Mouse (Mus musculus): ENCODE measurements around the gene Itfg2. TPM values are rescaled to one million over a fixed set of nuclear protein-coding genes. Genes with fewer than 3 reads are reported as not detected.

Itfg2 gene
- polyA plus RNA-seq, 1 experiment from 2014 or later, result 35.9 TPM

GRCm38 (mm10) chr6:128376371-128377085 is 48.2 kb downstream of the Itfg2 start:
- Histone ChIP-seq H3K4me2 (no peak overlapping the region), H3K27ac (no peak overlapping the region), H3K4me3 (replicated peaks) (no peak overlapping the region), H3K4me1 (peaks cover 7% of the 10 kb centered on the region; the same call in 1 of the 2 replicates), H3K9ac (no peak overlapping the region), H3K27me3 (no peaks in the 10 kb centered on the region), H3K36me3 (peaks cover 49% of the 10 kb centered on the region), H3K9me3 (replicated peaks) (no peaks in the 10 kb centered on the region)
- WGBS, result 93% methylated on average over 17 of the region's 17 CpGs
- no peak for ATAC-seq (replicated peaks; ENCODE audit: low FRiP score)

- no peak within 1 kb of the TSS for H3K27ac ChIP-seq
- peak; percentile 72 for ATAC-seq (replicated peaks; ENCODE audit: low FRiP score)
- H3K4me2 ChIP-seq, result no peak within 1 kb of the TSS
- WGBS, result 40% methylated on average over 6 of the region's 6 CpGs
- H3K27me3 ChIP-seq, result no peaks in the 10 kb centered on the region
- H3K36me3 ChIP-seq, result peaks cover 63% of the 10 kb centered on the region
- H3K9ac ChIP-seq, result no peak within 1 kb of the TSS
- H3K4me1 ChIP-seq, result peaks cover 7% of the 10 kb centered on the region; the same call in 1 of the 2 replicates
- H3K4me3 ChIP-seq (replicated peaks), result no peak within 1 kb of the TSS
- H3K9me3 ChIP-seq (replicated peaks), result no peaks in the 10 kb centered on the region
These were observed 49.5 kb downstream of the Itfg2 start, which contains the start of the genes Tex52 and Gm44596 for GRCm38 (mm10) chr6:128375192-128375591. Gene Tex52 (plus strand): TSS chr6:128375456. Gene Gm44596 (plus strand): TSS chr6:128375503.

GRCm38 (mm10) chr6:128370040-128370439 is 54.7 kb downstream of the Itfg2 start:
- peaks cover 97% of the 10 kb centered on the region for H3K36me3 ChIP-seq
- WGBS, result 91% methylated on average over 5 of the region's 5 CpGs
- H3K27ac ChIP-seq, result no peak overlapping the region
- H3K4me1 ChIP-seq, result peaks cover 6% of the 10 kb centered on the region
- H3K4me2 ChIP-seq, result no peak overlapping the region
- H3K27me3 ChIP-seq, result no peaks in the 10 kb centered on the region
- no peak for ATAC-seq (replicated peaks; ENCODE audit: low FRiP score)
- H3K9ac ChIP-seq, result no peak overlapping the region
- no peak overlapping the region for H3K4me3 ChIP-seq (replicated peaks)
- no peaks in the 10 kb centered on the region for H3K9me3 ChIP-seq (replicated peaks)

GRCm38 (mm10) chr6:128366466-128366865 is 58.3 kb downstream of the Itfg2 start:
- WGBS, result 93% methylated on average over 5 of the region's 5 CpGs
- ATAC-seq (replicated peaks; ENCODE audit: low FRiP score), result no peak
- Histone ChIP-seq H3K36me3 (peaks cover 61% of the 10 kb centered on the region), H3K27ac (no peak overlapping the region), H3K9me3 (replicated peaks) (no peaks in the 10 kb centered on the region), H3K27me3 (no peaks in the 10 kb centered on the region), H3K4me1 (peaks cover 22% of the 10 kb centered on the region), H3K4me3 (replicated peaks) (no peak overlapping the region), H3K4me2 (no peak overlapping the region), H3K9ac (no peak overlapping the region)

GRCm38 (mm10) chr6:128364721-128365120 is 60.0 kb downstream of the Itfg2 start:
- Histone ChIP-seq H3K27ac (no peak overlapping the region), H3K36me3 (peaks cover 44% of the 10 kb centered on the region), H3K4me1 (peaks cover 35% of the 10 kb centered on the region), H3K27me3 (no peaks in the 10 kb centered on the region), H3K4me2 (0 out of 2 replicates have a peak overlapping the region, but pooled peaks have one; percentile 4), H3K4me3 (replicated peaks) (no peak overlapping the region), H3K9me3 (replicated peaks) (no peaks in the 10 kb centered on the region), H3K9ac (no peak overlapping the region)
- no peak for ATAC-seq (replicated peaks; ENCODE audit: low FRiP score)
- WGBS, result 74% methylated on average over 6 of the region's 6 CpGs

GRCm38 (mm10) chr6:128363007-128363825 is 61.5 kb downstream of the Itfg2 start:
- H3K4me2 ChIP-seq, result peak overlapping the region; percentile 88
- under 1% methylated on average over 46 of the region's 46 CpGs for WGBS
- ATAC-seq (replicated peaks; ENCODE audit: low FRiP score), result peak; percentile 65
- no peaks in the 10 kb centered on the region for H3K9me3 ChIP-seq (replicated peaks)
- H3K27ac ChIP-seq, result peak overlapping the region; percentile 97
- H3K36me3 ChIP-seq, result peaks cover 38% of the 10 kb centered on the region
- H3K9ac ChIP-seq, result peak overlapping the region; percentile 92
- H3K4me1 ChIP-seq, result peaks cover 35% of the 10 kb centered on the region
- no peaks in the 10 kb centered on the region for H3K27me3 ChIP-seq
- peak overlapping the region; percentile 99 for H3K4me3 ChIP-seq (replicated peaks)

- H3K9me3 ChIP-seq (replicated peaks), result no peaks in the 10 kb centered on the region
- peak within 1 kb of the TSS; percentile 88 for H3K4me2 ChIP-seq
- WGBS, result under 1% methylated on average over 56 of the region's 76 CpGs
- ATAC-seq (replicated peaks; ENCODE audit: low FRiP score), result peak; percentile 91
- H3K9ac ChIP-seq, result peak within 1 kb of the TSS; percentile 92
- H3K27me3 ChIP-seq, result no peaks in the 10 kb centered on the region
- H3K27ac ChIP-seq, result peak within 1 kb of the TSS; percentile 97
- peaks cover 39% of the 10 kb centered on the region for H3K36me3 ChIP-seq
- H3K4me1 ChIP-seq, result peaks cover 35% of the 10 kb centered on the region
- peak within 1 kb of the TSS; percentile 99 for H3K4me3 ChIP-seq (replicated peaks)
These were observed 62.2 kb downstream of the Itfg2 start, which contains the start of the genes Rhno1 and Foxm1 for GRCm38 (mm10) chr6:128362381-128363006. Gene Rhno1 (minus strand): TSS chr6:128362911. Gene Foxm1 (plus strand): TSS chr6:128362967.

- H3K4me1 ChIP-seq, result peaks cover 35% of the 10 kb centered on the region
- ATAC-seq (replicated peaks; ENCODE audit: low FRiP score), result no peak
- H3K4me3 ChIP-seq (replicated peaks), result peak overlapping the region; percentile 99
- peaks cover 39% of the 10 kb centered on the region for H3K36me3 ChIP-seq
- H3K9me3 ChIP-seq (replicated peaks), result no peaks in the 10 kb centered on the region
- WGBS, result 18% methylated on average over 9 of the region's 9 CpGs
- H3K27me3 ChIP-seq, result no peaks in the 10 kb centered on the region
- peak overlapping the region; percentile 92 for H3K9ac ChIP-seq
- peak overlapping the region; percentile 88 for H3K4me2 ChIP-seq
- peak overlapping the region; percentile 97 for H3K27ac ChIP-seq
These were observed 62.8 kb downstream of the Itfg2 start for GRCm38 (mm10) chr6:128361901-128362300.

Other genes starting within 250 kb of the Itfg2 start
- 2.5 and 3.5 TPM in 2 replicates for gene Tead4, start 124.1 kb downstream of the Itfg2 start, polyA plus RNA-seq (2015; fragmentation: Nextera tagmentation; extraction: Ambion mirVana)
- gene Tulp3, start 69.1 kb downstream of the Itfg2 start, polyA plus RNA-seq (2015; fragmentation: Nextera tagmentation; extraction: Ambion mirVana), result 23.1 and 26.5 TPM in 2 replicates
- 122 TPM in 2 replicates for gene Rhno1, start 62.0 kb downstream of the Itfg2 start, polyA plus RNA-seq (2015; fragmentation: Nextera tagmentation; extraction: Ambion mirVana)
- 33.7 and 36.4 TPM in 2 replicates for gene Foxm1, start 62.0 kb downstream of the Itfg2 start, polyA plus RNA-seq (2015; fragmentation: Nextera tagmentation; extraction: Ambion mirVana)
- gene Tex52, start 49.5 kb downstream of the Itfg2 start, polyA plus RNA-seq (2015; fragmentation: Nextera tagmentation; extraction: Ambion mirVana), result 0.26 and 0.44 TPM in 2 replicates
- gene Gm44596, start 49.4 kb downstream of the Itfg2 start, polyA plus RNA-seq (2015; fragmentation: Nextera tagmentation; extraction: Ambion mirVana), result not detected in 2 replicates
- gene Nrip2, start 25.6 kb downstream of the Itfg2 start, polyA plus RNA-seq (2015; fragmentation: Nextera tagmentation; extraction: Ambion mirVana), result 18.8 and 20.1 TPM in 2 replicates
- 521 and 534 TPM in 2 replicates for gene Fkbp4, start 13.7 kb upstream of the Itfg2 start, polyA plus RNA-seq (2015; fragmentation: Nextera tagmentation; extraction: Ambion mirVana)
- 1.6 and 2.2 TPM in 2 replicates for gene Pzp, start 101.8 kb upstream of the Itfg2 start, polyA plus RNA-seq (2015; fragmentation: Nextera tagmentation; extraction: Ambion mirVana)
- 0.53 and 0.93 TPM in 2 replicates for gene A2ml1, start 156.7 kb upstream of the Itfg2 start, polyA plus RNA-seq (2015; fragmentation: Nextera tagmentation; extraction: Ambion mirVana)
- gene Klrb1a, start 198.6 kb upstream of the Itfg2 start, polyA plus RNA-seq (2015; fragmentation: Nextera tagmentation; extraction: Ambion mirVana), result 0.39 TPM in 1 of 2 replicates, not detected in the other
- 0.37 TPM in 1 of 2 replicates, not detected in the other for gene Clec2h, start 237.5 kb upstream of the Itfg2 start, polyA plus RNA-seq (2015; fragmentation: Nextera tagmentation; extraction: Ambion mirVana)

All from kidney, embryonic 15.5 days (tissue).